Mouse (Mus musculus) liver, postnatal 0 days (tissue): ENCODE data around the gene Fxyd5.

Experiments used
- CTCF ChIP-seq: sonication (generic); IDR thresholded peaks from 2 replicates; pipeline ENCODE4 v1.5.1; 2016; ENCODE audit warnings: antibody characterized with exemption, low read depth
- EP300 ChIP-seq: IDR thresholded peaks from 2 replicates; pipeline ENCODE4 v1.6.1; 2016; ENCODE audit warnings: antibody characterized with exemption, low read depth, mild to moderate bottlenecking

- no peak for TF ChIP-seq CTCF
- no peak for TF ChIP-seq EP300
Observed at GRCm38 (mm10) chr7:31052636-31053434, 10.6 kb upstream of the Fxyd5 start.
